9 mouse cellular contexts compared by ENCODE assay signal in genomic region chr7:105411874-105412632, GRCm38 (mm10). TPM values are rescaled to one million over a fixed set of nuclear protein-coding genes. Genes with fewer than 3 reads are reported as not detected.
DNase-seq lines count a peak whose midpoint lies in the region; ATAC-seq lines count a peak whose summit lies in the region.
"Not testable (repeated sequence)": the region's sequence is repeated elsewhere in the genome, so short reads cannot be mapped to it uniquely, and the experiment has no call there.
"Had no signal": no experiment of that assay in that cellular context is flagged by ENCODE, and none has a peak within 500 bp of the region (broad histone marks: within the 10 kb centered on the region; RNA-seq: fewer than 3 reads in every experiment).

No protein-coding gene starts in this region.

- 62% methylated on average over 8 of the region's 8 CpGs for WGBS in hindbrain, embryonic 13.5 days

- H3K4me2 ChIP-seq in hindbrain, embryonic 13.5 days, result not testable (repeated sequence)

- peak; percentile 29; the same call in 1 of the 2 replicates for ATAC-seq in hindbrain, embryonic 13.5 days (ENCODE audit: low FRiP score)

- not testable (repeated sequence) for H3K27ac ChIP-seq in hindbrain, embryonic 13.5 days

- H3K36me3 ChIP-seq in hindbrain, embryonic 13.5 days, result not testable (repeated sequence)

- H3K9me3 ChIP-seq in hindbrain, embryonic 13.5 days, result not testable (repeated sequence)

- H3K9ac ChIP-seq in hindbrain, embryonic 13.5 days, result not testable (repeated sequence)

- DNase-seq in T-cell, adult 2 months (ENCODE audit: low spot score), result peak; percentile 46
- peak; percentile 90 to 94 for DNase-seq in cerebellum, postnatal 14 days
- DNase-seq in frontal cortex, postnatal 14 days (ENCODE audit: low spot score in 2 of 2), result peak; percentile 56 to 84
- DNase-seq in layer of hippocampus, adult 9-11 months, result peak; percentile 69
- DNase-seq in lung, postnatal 25 days (ENCODE audit: low spot score), result peak; percentile 68
- peak; percentile 57 for DNase-seq in retina, postnatal 7 days (ENCODE audit: low read depth, low spot score)
- peak; percentile 70 for DNase-seq in urinary bladder, adult 2 months (ENCODE audit: low spot score)

- not testable (repeated sequence) for H3K4me1 ChIP-seq in hindbrain, embryonic 13.5 days (replicated peaks)

- H3K27me3 ChIP-seq in hindbrain, embryonic 13.5 days, result not testable (repeated sequence)

- H3K4me3 ChIP-seq in hindbrain, embryonic 13.5 days, result not testable (repeated sequence)

RNA-seq across cellular contexts. Expression of gene Cnga4, which starts 7.7 kb away (rescaled TPM):
- 0.16 TPM in 1 of 2 replicates, not detected in the other for polyA plus RNA-seq in hindbrain, embryonic 13.5 days (2015; fragmentation: Nextera tagmentation; extraction: Ambion mirVana)
- polyA plus RNA-seq in urinary bladder, adult 2 months (2012; rRNA removed), result 0.04 and 0.10 TPM in 2 replicates
- polyA plus RNA-seq: heart, embryonic 14.5 days had no signal

RNA-seq across cellular contexts. Expression of gene Fam160a2, which starts 12.2 kb away (rescaled TPM):
- 41.5 and 43.7 TPM in 2 replicates for polyA plus RNA-seq in hindbrain, embryonic 13.5 days (2015; fragmentation: Nextera tagmentation; extraction: Ambion mirVana)
- 28.4 and 31.5 TPM in 2 replicates for polyA plus RNA-seq in urinary bladder, adult 2 months (2012; rRNA removed)

RNA-seq across cellular contexts. Expression of gene Cckbr, which starts 13.5 kb away (rescaled TPM):
- 2.0 and 2.3 TPM in 2 replicates for polyA plus RNA-seq in hindbrain, embryonic 13.5 days (2015; fragmentation: Nextera tagmentation; extraction: Ambion mirVana)
- polyA plus RNA-seq in urinary bladder, adult 2 months (2012; rRNA removed), result not detected in 2 replicates
- polyA plus RNA-seq: heart, embryonic 14.5 days had no signal

RNA-seq across cellular contexts. Expression of gene Gm5901, which starts 37.2 kb away (rescaled TPM):
- not detected in 2 replicates for polyA plus RNA-seq in hindbrain, embryonic 13.5 days (2015; fragmentation: Nextera tagmentation; extraction: Ambion mirVana)
- not detected in 2 replicates for polyA plus RNA-seq in urinary bladder, adult 2 months (2012; rRNA removed)
- polyA plus RNA-seq: heart, embryonic 14.5 days had no signal

RNA-seq across cellular contexts. Expression of gene Olfr692, which starts 44.0 kb away (rescaled TPM):
- polyA plus RNA-seq in hindbrain, embryonic 13.5 days (2015; fragmentation: Nextera tagmentation; extraction: Ambion mirVana), result not detected in 2 replicates
- polyA plus RNA-seq in urinary bladder, adult 2 months (2012; rRNA removed), result not detected in 2 replicates
- polyA plus RNA-seq: heart, embryonic 14.5 days had no signal
